ENCODE assay signal across 11 mouse cellular contexts in the genomic region with DNA sequence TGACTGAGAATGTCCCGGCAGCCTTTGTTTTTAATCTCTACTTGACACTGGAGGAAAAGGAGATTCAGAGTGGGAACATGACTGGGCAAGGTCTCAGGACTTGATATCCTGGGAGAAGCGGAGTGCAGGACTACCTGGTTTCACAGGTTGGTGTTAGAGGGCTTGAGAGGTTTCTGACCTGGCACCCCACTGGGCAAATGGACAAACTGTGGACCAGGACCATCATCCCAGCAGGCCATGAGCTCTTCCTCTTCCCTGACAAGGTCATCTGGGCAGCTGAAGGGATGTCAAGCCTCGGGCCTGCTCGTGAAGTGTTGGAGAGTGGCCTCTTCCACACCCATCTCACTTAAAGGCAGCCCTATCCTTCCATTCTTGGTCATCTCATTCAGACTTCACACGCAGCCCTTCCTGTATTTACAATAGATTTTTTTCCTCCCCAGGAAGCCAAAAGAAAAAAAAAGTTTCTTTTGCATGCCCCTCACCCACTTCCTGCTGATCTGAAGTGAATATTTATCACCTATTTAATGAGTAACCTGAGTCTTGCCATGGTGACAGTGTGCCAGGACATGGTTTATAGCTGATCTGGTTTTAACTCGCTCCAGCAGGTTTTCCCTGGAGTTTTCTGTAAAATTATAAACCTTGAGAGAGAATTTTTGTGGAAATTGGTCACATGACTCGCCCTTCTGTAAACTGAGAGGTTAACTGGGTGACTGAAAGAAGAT.
DNase-seq lines count a peak whose midpoint lies in the region; ATAC-seq and TF ChIP-seq lines count a peak whose summit lies in the region.
"Had no signal": no experiment of that assay in that cellular context is flagged by ENCODE, and none has a peak within 500 bp of the region (broad histone marks: within the 10 kb centered on the region; RNA-seq: fewer than 3 reads in every experiment).

No protein-coding gene starts in this region.

- WGBS in limb, embryonic 14.5 days = 24% methylated on average over 7 of the region's 7 CpGs
- WGBS in forebrain, embryonic 16.5 days = 76% methylated on average over 7 of the region's 7 CpGs
- WGBS in midbrain, embryonic 14.5 days = 71% methylated on average over 7 of the region's 7 CpGs

- H3K4me1 ChIP-seq in limb, embryonic 14.5 days (ENCODE audit: control insufficient read depth, insufficient read depth, low read length) = peaks cover 75% of the 10 kb centered on the region
- H3K4me1 ChIP-seq in forebrain, embryonic 16.5 days (replicated peaks; ENCODE audit: control insufficient read depth, insufficient read depth, low read length) = peaks cover 3% of the 10 kb centered on the region; the same call in 1 of the 2 replicates
- peaks cover 20% of the 10 kb centered on the region for H3K4me1 ChIP-seq in midbrain, embryonic 14.5 days (ENCODE audit: control insufficient read depth, insufficient read depth, low read length)

- H3K4me3 ChIP-seq in limb, embryonic 14.5 days (replicated peaks; ENCODE audit: low read length) = no peak overlapping the region
- no peak overlapping the region for H3K4me3 ChIP-seq in forebrain, embryonic 16.5 days (replicated peaks; ENCODE audit: low read length)
- no peak overlapping the region for H3K4me3 ChIP-seq in midbrain, embryonic 14.5 days (replicated peaks; ENCODE audit: low read depth, low read length)
- H3K4me3 ChIP-seq: left cerebral cortex, adult 2 months had no signal

- no peak overlapping the region for H3K9ac ChIP-seq in limb, embryonic 14.5 days (ENCODE audit: low read depth, low read length, severe bottlenecking)
- no peak overlapping the region for H3K9ac ChIP-seq in forebrain, embryonic 16.5 days (replicated peaks; ENCODE audit: low read depth, low read length)
- no peak overlapping the region for H3K9ac ChIP-seq in midbrain, embryonic 14.5 days (replicated peaks; ENCODE audit: low read length)

- no peaks in the 10 kb centered on the region for H3K9me3 ChIP-seq in limb, embryonic 14.5 days (ENCODE audit: control insufficient read depth, low read length)
- H3K9me3 ChIP-seq in forebrain, embryonic 16.5 days (ENCODE audit: control insufficient read depth, low read length) = no peaks in the 10 kb centered on the region
- H3K9me3 ChIP-seq in midbrain, embryonic 14.5 days (ENCODE audit: control insufficient read depth, low read length) = no peaks in the 10 kb centered on the region

- DNase-seq in heart, postnatal 4 days = peak; percentile 2
- no peak for DNase-seq in heart, postnatal 10 days
- DNase-seq in Patski (ENCODE audit: low read depth, low spot score) = peak; percentile 97
- peak; percentile 91 for DNase-seq in kidney, adult 11 months
- DNase-seq in limb, embryonic 14.5 days (ENCODE audit: low spot score) = peak; percentile 47
- no peak for DNase-seq in midbrain, embryonic 14.5 days
- DNase-seq in adipocyte (ENCODE audit: low spot score) = no peak
- DNase-seq: adrenal gland, postnatal 25 days; cerebellum, postnatal 14 days had no signal

- H3K27ac ChIP-seq in limb, embryonic 14.5 days (replicated peaks; ENCODE audit: low read depth, low read length) = peak overlapping the region; percentile 35
- no peak overlapping the region for H3K27ac ChIP-seq in forebrain, embryonic 16.5 days (ENCODE audit: low read length)
- H3K27ac ChIP-seq in midbrain, embryonic 14.5 days (replicated peaks; ENCODE audit: low read depth, low read length) = no peak overlapping the region
- H3K27ac ChIP-seq: left cerebral cortex, adult 2 months had no signal

- CTCF ChIA-PET in Patski (lab: Charles Lee) = interaction anchor here (1.1 to 1.4 kb wide), 3 partner anchors 15 to 107 kb away, joined by 3 to 4 read pairs (median 4); no protein-coding TSS in a partner anchor

- in situ Hi-C loops in Patski (cut with MboI; ENCODE audit: low pct_unique_long_range_greater_than_20kb) = no loop called here

- no peak for TF ChIP-seq POLR2A in limb, embryonic 14.5 days (IDR thresholded peaks at IDR 0.05; ENCODE audit: borderline replicate concordance, extremely low read depth, insufficient read depth, insufficient read length)

- no peak overlapping the region for H3K4me2 ChIP-seq in limb, embryonic 14.5 days (replicated peaks; ENCODE audit: low read depth, low read length, severe bottlenecking)
- H3K4me2 ChIP-seq in forebrain, embryonic 16.5 days (ENCODE audit: low read length) = no peak overlapping the region
- H3K4me2 ChIP-seq in midbrain, embryonic 14.5 days (ENCODE audit: low read length) = no peak overlapping the region

- no peaks in the 10 kb centered on the region for H3K27me3 ChIP-seq in Patski
- no peaks in the 10 kb centered on the region for H3K27me3 ChIP-seq in limb, embryonic 14.5 days (ENCODE audit: control insufficient read depth, insufficient read depth, low read length)
- no peaks in the 10 kb centered on the region for H3K27me3 ChIP-seq in forebrain, embryonic 16.5 days (replicated peaks; ENCODE audit: control insufficient read depth, insufficient read depth, low read length)
- H3K27me3 ChIP-seq in midbrain, embryonic 14.5 days (ENCODE audit: control insufficient read depth, insufficient read depth, low read length) = no peaks in the 10 kb centered on the region

- intact Hi-C loops in heart, postnatal 10 days (cut with DNase I) = no loop called here

- no peaks in the 10 kb centered on the region for H3K36me3 ChIP-seq in limb, embryonic 14.5 days (ENCODE audit: control insufficient read depth, insufficient read depth, low read length)
- H3K36me3 ChIP-seq in forebrain, embryonic 16.5 days (ENCODE audit: control insufficient read depth, insufficient read depth) = no peaks in the 10 kb centered on the region
- H3K36me3 ChIP-seq in midbrain, embryonic 14.5 days (ENCODE audit: control insufficient read depth, insufficient read depth, low read length) = no peaks in the 10 kb centered on the region

- peak; percentile 55 for ATAC-seq in Patski
- ATAC-seq in limb, embryonic 14.5 days (ENCODE audit: low FRiP score, low read depth) = peak; percentile 45; the same call in 1 of the 2 replicates
- no peak for ATAC-seq in forebrain, embryonic 16.5 days
- ATAC-seq in midbrain, embryonic 14.5 days (ENCODE audit: low FRiP score, low TSS enrichment) = no peak

- no peak for TF ChIP-seq CTCF in Patski (IDR thresholded peaks at IDR 0.05)

- POLR2A ChIA-PET in Patski (lab: Charles Lee) = no interaction called here

Comparison
In these comparisons a context has a peak if more than half of its experiments do, and no peak if none do; other contexts are left out.
1. DNase-seq: peak in heart, postnatal 4 days (single experiment), Patski (single experiment), kidney, adult 11 months (single experiment) and limb, embryonic 14.5 days (single experiment); none in heart, postnatal 10 days (0 of 2), midbrain, embryonic 14.5 days (single experiment) and adipocyte (single experiment).
2. ATAC-seq: peak in Patski (single experiment) and limb, embryonic 14.5 days (single experiment); none in forebrain, embryonic 16.5 days (single experiment) and midbrain, embryonic 14.5 days (single experiment).